Mouse (Mus musculus): ENCODE measurements around the gene Usp6nl.

Usp6nl gene

DNA sequence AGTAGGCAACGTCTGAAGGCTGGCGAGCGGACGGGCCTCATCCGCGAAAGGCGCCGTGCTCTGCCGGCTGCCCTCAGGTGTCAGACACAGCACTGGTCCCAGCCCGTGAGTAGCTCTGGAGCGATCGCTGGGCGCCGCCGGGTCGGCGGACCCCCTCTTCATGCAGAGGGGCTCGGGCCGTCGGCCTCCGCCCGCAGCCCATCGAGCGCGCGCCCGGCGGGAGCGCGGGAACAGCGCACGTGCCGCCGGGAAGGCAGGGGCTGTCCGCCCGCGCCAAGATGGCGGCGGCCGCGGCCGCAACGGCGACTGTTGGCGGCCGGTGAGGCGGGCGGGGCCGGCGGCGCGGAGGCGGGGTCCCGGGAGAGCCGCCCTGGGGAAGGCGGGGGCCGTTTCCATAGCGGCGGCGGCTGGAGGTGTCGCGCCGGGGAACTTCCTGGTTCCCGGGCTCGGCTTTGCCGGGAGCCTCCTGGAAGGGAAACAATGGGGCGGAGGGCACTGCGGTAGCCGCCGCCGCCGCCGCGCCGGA is at the start of gene Usp6nl:
TSS of gene Usp6nl (plus strand) at position 292 of the 526 bp plus-strand sequence.
- DNase-seq: peak; percentile 86 to 92

DNA sequence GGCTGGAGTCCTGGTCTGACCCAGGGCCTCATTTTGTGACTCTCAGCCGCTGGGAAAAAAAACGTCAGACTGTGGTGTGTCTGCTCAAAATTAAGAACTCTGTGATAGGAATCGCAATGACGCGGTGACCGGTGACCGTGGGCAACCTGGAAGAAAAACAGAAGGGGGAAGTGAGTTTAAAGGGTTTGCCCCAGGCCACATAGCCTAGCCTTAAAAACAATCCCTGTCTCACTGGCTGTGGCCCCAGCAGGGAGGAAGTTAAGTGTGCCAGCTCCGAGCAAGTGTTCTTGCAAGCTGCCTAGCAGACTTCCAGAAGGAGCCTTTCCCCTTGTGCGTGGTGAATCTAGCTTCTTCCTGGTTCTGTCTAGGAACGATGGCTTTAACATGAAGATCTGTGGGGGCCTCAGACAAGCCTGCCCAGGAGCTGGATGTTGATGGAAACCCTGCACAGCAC is 49.0 kb upstream of the Usp6nl start:
- DNase-seq: peak in 1 of 2 experiments; percentile 12

DNA sequence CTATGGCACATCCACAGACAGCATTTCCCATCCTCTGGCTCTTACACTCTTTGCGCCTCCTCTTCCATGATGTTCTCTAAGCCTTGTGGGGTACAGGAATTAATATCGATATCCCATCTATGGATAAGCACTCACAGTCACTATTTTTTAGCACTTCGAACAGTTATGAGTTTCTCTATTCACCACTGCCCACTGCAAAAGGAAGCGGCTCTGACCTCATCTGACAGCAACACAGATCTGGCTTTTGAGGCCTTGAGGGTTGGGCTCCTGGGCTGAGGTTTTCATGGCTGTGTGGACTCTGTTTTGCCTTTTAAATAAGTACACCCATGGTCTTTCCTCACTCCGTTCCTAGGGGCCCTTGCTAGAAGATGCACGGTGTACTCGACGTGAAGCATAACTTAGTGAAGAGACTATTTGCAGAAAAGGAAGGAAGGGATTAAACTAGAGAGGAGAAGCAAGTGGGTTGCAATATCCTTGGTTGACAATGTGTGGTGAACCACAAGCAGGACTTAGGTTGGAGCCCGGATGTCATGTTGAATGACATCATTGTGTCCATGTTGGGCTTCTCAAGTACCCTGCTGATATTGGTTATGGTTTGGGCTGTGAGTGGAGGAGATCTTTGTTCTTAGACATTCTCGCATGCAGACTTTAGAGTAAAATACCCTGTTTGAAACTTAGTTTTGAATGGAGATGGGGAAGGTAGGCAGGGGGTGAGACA is 43.5 kb upstream of the Usp6nl start:
- DNase-seq: no peak

DNA sequence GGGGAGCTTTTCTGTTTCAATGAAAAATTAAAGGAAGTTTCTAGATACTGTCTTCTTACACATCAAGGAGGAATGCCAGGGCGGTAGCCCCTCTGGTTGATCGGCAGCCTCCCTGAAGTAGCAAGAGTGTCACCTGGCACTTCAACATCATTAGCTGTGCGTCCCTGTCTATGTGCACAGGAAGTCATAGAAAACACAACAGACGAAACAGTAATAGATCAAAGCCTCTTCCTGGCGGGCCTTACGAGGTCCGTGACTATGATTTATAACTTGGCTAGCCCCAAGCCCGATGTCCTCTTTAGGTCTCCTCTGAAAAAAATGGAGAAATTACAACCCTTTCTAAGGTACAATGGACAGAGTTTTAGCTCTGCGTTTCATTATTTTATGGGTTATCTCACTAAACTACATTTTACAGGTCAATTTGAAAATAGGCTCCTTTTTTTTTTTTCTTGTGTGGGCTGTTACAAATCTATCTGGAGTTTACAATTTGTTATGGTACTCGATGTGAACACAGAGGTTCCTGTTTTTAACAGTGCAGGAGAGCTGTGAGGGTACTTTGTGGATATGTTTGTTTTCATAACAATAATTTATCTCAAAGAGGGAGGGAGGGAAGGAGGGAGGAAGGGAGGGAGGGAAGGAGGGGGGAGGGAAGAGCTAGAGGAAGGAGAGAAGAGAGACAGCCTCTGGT is 42.7 kb upstream of the Usp6nl start:
- DNase-seq: no peak

DNA sequence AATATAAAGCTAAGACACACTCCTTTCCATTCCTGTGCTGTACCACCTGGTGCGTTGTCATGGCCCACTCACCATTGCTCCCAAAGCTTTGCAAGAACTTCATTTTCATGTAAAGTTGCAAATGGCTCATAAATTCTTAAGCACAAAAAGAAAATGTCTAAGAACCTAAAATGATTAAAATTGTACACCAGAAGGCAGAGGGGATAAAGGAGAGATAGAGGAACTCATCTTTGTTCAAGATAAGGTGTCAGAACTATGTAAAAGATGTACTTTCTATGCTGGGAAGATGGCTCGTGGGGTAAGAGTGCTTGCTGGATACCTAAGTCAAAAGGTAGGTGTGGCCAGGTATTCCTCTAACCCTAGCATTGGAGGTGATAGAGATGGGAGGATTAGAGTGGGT is 38.9 kb upstream of the Usp6nl start:
- no peak for DNase-seq

DNA sequence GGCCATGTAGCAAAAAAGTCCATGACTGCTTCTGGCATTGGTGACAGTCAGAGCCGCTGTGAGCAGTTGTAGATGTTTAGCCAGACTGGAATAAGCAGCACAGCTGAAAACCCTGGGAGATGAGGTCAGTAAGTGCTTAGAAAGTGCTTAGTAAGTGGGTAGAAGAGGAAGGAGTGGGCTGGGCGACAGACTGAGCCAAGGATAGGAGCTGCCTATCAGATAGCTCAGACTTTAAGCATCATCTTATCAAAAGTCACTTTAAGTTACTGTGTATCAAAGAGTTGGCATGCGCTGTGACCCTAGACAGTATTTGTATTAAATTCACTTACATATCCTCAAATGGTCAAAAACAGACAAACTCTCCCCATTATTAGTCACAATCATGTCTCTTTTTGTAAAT is 37.7 kb upstream of the Usp6nl start:
- DNase-seq: no peak

DNA sequence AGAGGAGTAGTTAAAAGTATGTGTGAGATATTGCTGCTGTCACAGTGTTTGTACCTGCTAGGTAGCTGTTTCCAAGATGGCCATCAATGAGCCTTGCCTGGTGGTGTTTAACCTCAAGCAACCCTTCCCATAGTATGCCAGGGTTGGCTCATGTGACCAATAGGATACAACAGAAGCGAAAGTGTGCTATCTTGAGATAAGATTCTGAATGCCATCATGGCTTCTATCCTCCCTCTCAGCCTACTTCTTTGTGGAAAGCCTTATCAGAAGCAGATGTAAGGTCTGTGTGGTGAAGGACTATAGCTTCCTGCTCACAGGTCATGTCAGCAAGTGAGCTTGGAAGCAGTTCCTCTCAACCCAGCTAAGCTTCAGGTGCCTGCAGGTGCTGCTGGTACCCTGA is 36.7 kb upstream of the Usp6nl start:
- DNase-seq: no peak

DNA sequence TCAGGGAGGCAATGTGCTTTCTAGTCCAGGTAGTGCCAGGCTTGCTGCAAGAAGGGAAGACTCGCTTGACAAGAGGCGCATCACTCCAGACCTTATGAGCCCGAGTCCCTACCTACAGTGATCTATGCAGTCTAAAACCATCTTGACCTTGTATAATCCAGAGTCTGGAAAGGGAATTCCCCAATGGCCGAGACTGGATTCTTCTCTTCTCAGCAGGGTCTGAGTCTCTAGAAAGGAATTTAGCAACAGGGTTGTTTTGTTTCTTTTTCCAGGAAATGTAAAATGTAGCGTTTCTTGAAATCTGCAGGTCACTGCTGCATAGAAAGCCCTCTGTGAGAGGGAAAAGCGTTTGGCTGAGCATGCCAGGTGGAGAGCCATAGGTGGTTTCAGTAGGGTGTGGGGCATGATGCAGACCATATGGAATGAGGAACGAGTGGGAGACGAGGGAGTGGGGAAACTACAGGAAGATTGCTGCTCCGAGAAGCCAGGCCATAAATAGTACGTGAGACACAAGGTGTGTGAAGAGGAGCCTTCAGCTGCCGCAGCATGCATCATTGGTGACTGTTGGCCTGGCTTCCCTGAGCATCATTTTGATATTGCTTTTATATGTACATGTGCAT is 28.5 kb upstream of the Usp6nl start:
- peak; percentile 18 to 24 for DNase-seq

DNA sequence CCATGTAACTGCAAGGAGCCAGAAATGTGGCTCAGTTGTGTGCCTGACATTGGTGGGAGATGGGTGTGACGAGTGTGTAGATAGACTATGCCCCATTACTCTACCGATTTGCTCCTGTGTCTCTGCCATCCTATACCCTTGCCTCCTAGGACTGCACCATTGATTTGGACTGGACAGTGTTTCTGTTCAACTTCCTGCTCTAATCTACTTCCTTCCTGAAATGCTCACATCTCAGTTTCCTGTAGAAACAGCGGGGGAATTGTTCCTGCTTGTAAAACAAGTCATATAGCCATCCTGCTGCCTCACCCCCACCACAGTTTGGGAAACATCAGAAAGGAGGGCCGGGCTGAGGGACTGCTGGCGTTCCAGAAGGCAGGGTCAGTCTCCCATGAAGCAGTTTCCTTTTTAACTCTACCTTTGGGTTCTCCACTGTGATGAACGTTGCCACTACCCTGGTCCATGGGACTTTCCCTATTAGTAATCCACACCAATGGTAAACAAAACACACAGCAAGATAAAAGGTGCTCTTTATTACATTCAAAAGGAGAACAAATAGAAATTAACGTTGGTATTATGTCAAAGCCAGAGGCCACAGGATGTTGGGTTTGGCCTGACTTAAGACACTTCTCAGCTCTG is 27.4 kb upstream of the Usp6nl start:
- DNase-seq: no peak

DNA sequence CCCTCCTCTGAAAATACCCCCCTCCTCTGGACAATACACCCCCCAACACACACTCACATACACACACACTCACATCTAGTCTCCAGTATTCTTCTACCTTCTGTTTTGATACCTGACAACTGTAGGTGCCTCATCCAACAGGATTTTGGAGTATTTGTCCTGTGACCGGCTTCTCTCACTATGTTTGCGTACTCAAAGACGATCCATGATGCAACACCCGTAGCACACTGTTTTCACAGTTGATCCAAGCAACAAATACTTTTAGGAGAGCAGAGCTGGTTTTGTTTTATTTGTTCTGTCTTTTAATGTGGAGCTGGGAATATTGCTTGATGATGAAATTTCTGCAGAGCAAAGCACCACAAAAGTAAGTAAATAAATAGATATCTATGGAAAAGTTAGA is 17.7 kb upstream of the Usp6nl start:
- no peak for DNase-seq

DNA sequence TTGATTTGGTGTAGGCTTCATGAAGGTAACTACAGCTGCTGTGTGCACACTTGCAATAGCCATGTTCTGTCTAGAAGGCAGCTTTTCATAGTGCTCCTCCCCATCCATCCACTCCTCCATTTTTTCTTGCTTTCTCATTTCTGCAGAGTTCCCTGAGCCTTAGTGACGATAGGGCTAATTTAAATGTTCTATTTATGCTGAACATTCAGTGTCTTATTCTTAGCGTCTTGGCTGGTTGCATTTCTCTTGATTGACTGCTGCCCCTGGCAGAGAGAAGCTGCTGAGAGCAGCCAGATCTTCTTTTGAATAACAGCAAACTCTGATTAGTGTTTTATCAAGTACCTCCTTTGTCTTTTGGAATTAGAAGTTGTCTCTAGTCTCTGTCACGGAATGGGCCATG is 15.6 kb upstream of the Usp6nl start:
- no peak for DNase-seq

DNA sequence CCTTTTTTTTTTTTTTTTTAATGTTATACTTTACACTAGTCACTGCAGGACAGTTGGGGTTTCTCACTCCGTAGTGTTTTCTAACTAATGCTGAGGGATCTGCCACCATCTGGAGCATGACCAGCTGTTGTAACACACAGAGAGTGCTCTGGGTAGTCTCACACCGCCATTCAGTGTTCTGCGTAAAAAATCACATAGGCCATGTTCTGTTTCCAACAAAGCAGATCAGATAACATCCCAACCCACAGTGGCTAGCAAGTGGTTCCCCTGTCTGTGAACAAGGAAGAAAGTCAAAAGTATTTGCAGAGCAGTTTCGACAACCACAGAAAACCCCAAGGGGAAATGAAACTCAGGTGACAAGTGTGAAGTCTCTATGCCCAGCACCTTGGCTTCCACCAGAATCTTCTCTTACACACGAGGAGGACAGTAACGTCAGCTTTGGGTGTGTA is 13.1 kb upstream of the Usp6nl start:
- no peak for DNase-seq

DNA sequence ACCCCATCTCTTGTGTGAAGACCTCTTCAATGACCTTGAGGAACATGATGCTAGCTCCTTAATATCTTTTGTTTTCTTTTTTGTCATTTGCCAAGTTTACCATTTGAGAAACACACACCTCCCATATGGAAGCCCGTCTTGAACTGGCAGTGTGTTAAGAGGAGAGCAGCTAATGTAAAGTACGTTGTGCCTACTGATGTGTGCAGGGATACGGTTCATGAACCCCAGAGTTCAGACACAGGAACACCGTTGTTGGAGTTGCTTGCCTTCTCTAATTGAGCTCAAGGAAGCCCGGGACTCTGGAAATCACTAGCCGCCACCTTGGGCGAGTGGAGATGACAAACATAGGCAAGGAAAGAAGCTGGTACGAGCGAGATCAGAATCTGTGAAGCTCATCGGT is 9.7 kb upstream of the Usp6nl start:
- DNase-seq: no peak

DNA sequence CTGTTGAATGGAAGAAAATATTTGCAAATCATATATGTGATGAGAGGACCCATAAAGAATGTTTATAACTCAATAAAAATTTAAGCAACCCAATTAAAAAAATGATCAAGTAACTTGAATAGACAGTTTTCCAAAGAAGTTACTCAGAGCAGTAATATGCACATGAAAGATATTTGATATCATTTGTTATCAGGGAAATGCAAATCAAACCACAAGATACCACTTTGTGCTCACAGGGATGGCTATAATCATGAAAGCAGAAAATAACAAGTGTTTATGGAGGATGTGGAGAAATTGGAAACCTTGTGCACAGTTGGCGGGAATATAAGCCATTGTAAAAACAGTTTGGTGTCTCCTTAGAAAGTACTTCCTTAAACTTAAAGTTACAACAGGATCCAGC is 8.7 kb upstream of the Usp6nl start:
- DNase-seq: no peak

DNA sequence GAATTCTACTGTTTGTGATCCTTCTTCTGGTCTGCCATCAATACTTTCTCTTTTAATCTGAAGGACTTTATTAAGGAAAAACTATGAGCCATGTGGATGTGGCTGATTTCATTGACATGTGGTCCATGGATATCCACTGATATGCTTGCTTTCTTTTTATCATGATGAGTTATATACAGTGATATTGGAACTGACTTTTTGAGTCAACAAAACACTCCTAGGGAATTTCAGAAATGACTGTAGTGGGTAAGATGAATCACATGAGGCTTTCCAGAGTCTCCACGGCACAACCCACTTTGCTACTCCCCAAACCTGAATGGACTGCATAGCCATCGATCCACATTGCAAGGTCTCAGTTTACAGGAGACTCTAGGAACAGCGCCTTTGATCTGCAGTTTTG is 2.3 kb upstream of the Usp6nl start:
- DNase-seq: no peak

DNA sequence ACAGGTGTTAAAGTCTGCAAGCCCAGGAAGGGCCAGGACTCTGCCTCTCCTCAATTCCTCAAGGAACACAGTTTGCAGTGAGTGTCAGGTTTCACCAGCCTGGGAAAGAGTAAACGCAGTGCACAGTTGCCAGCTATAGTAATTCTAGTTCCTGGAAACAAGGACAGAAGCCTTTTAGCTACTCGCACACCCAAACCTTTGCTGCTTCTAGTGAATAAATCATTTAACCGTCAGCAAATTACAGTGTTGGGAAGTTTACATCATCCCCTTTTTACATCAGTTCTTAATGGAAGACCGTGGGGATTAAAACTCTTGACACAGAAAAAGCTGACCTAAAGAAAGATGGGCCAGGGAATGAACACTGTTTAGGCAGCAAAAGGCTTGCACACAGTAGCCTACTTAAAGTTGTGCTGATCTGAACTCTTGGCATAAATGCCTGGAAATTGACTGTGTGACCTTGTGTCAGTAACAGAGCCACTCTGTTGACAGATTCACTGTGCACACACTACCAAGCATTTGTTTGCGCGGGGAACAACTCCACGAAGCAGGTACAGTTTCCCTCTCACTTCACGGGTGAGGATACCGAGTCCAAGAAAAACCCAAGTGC is 595 bp upstream of the Usp6nl start:
- peak in 1 of 2 experiments; percentile 19 for DNase-seq

DNA sequence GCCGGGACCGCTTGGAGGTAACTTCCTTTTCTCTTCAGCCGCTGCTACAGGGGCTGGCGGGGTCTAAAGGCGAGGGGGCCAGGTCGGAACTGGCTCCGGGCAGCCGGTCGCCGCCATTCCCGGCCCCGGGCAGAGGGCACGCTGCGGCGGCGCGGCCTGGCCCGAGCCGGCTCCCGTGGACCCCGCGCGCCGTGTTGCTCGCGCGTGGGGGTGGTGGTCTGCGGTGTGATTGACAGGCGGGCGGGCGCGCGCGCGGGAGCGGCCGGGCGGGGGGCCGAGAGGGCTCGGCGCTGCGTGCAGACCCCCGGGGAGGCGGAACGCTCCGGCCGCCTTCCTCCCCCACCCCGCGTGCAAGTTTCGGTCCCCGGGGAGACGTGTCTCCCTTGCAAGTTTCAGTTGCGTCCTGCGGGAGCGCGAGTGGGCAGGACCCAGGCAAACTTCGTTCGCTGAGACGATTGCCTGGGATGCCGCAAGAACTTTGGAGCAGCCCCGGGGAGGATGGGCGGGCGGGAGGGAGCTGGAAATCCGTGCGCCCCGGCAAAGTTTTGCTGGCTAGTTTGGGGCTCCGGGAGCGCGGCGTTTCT is 563 bp downstream of the Usp6nl start:
- DNase-seq: peak; percentile 53 to 70

DNA sequence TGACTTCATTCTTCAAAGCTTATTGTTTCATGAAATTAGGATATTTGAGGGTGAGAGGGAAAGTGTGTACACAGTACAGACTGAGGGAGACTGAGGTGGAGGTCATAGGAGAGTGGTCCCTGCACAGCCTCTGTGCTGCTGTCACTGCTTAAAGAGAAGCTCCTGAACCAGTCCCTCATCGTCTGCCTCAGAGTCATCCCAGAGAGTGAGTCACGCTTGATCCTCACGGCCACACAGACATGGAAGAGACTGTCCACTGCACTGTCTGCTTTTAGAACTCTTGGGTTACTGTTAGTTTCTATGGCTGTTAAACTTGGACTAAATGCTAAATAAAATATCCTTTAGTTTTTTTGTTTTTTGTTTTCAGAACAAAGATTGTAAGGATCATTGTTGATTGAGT is 3.2 kb downstream of the Usp6nl start:
- no peak for DNase-seq

DNA sequence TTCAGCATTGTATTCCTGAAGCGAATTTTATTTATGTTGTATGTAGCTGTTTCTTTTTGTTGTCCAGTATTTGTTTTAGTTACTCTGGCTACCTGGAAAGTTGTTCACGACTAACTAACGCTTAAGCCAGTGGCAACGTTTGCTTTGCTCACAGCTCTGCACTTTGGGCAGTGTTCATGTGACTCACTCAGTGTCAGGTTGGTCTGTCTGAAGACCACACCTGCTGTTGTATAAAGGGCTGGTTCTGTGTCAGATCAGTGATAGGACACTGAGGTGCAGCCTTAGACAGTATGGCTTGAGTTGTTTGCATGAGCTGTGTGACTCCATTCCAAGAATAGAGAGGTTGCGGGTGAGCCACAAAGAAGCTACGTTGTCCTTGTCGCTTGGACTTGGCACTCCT is 6.5 kb downstream of the Usp6nl start:
- DNase-seq: no peak

DNA sequence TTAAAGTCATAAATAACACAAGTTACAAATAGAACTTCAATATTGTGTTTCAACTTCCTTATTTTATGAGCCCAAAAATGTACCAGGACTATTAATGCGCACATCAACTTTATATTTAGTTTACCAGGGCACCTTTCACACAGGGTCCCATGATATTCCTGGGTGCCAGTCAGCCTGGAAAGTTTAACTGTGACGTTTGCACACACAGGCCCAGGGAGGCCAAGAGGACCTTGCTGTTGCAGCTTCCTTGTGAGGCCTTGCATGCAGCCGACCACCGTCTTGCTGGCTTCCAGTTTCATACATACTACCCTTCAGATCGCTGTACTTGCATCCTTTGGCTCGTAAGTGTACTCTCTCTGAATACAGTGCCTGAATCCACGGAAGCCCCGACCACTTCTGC is 8.3 kb downstream of the Usp6nl start:
- DNase-seq: no peak

DNA sequence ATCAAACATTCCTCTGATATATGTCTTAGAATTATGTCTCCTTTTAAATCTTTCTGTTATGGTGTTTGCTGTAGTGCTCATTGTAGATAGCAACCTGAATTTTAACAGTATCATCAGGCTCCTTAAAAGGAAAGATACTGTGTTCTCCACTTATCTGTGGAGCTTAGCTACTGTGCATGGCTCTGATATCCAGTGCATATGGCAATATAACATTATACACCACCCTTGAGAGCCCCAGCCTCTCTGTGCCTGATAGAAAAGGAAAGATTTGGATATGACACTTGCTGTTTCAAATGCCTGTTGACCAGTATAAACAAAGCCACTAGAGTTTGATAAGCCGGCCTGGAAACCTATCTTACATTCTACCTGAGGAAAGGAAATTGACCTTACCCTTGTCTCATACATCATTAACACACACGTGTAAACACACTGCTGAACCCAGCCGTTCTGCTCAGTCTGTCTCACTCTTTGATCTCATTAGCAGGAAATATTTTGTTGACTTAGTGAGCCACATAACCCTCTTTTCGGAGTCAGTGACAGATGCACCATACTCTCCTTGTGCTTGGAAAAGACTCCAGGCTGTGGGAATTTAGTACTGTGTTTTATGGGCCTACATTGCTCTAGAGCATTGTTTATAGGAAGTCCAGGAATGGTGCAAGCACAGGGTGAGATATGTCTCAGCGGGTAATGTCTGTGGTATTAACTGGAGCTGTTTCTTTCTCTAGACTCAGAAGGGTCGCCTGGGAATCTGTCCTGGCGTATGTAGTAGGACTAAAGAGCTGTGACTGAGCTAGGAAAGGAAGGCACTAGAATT is 9.1 kb downstream of the Usp6nl start:
- DNase-seq: no peak

DNA sequence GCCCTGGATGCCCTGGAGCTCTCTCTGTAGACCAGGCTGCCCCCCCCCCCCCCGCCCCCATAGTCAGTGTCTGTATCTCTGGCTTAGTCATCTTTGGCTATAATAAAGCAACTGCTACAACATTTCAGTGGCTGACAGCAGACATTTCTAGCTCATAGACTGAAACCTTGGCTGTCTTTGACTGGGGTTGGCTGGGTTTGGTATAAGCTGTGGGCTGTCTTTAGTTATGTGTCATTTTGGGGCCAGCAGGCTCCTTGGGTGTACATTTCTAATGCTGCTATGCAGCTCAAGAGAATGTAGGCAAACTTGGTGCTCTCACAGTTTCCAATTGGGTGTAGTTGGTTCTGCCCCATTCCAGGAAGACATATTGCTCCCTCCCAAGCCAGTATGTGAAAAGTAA is 11.1 kb downstream of the Usp6nl start:
- no peak for DNase-seq
